Mouse (Mus musculus): ENCODE results near the gene Hs6st3. TPM values are rescaled to one million over a fixed set of nuclear protein-coding genes. Genes with fewer than 3 reads are reported as not detected.
"Not testable (repeated sequence)": the region's sequence is repeated elsewhere in the genome, so short reads cannot be mapped to it uniquely, and the experiment has no call there.

Gene Hs6st3
- polyA plus RNA-seq, 1 experiment, result 1.2 TPM

DNA sequence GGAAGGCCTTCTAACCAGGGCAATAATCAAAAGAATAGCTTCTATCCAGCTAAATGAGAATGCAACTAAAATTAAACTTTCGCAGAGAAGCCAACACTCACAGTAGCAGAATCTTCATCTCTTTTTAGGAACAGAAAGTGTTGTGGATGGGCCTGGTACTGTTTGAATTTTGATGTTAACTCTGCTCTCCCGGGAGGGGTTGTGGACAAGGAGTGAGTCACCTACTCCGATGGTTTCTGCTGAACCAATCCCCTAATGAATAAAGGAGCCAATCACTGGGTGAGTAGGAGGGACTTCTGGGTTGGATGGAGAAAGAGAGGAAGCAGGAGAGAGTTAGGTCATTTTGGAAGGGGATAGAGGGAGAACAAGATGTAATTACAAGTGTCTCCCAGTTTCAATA, 117.3 kb downstream of the Hs6st3 start:
- H3K27me3 ChIP-seq (ENCODE audit: control insufficient read depth, insufficient read depth, low read length, poor library complexity, severe bottlenecking), result no peaks in the 10 kb centered on the region
- no peak overlapping the region for H3K9ac ChIP-seq (ENCODE audit: low read depth, poor library complexity, severe bottlenecking)
- H3K4me1 ChIP-seq (ENCODE audit: control insufficient read depth, insufficient read depth, low read length), result no peaks in the 10 kb centered on the region
- H3K4me3 ChIP-seq (ENCODE audit: low read depth, low read length), result no peak overlapping the region
- no peak overlapping the region for H3K27ac ChIP-seq (ENCODE audit: insufficient read depth, low read length)
- no peaks in the 10 kb centered on the region for H3K36me3 ChIP-seq (ENCODE audit: control insufficient read depth, insufficient read depth, low read length, poor library complexity, severe bottlenecking)
- no peaks in the 10 kb centered on the region for H3K9me3 ChIP-seq (replicated peaks; ENCODE audit: control insufficient read depth, insufficient read depth, low read length, poor library complexity, severe bottlenecking)
- no peak for TF ChIP-seq CTCF (IDR thresholded peaks at IDR 0.05; ENCODE audit: low read depth, low read length)
- no peak for TF ChIP-seq EP300 (IDR thresholded peaks at IDR 0.05; ENCODE audit: insufficient read depth, low read depth, low read length)
- TF ChIP-seq POLR2A (IDR thresholded peaks at IDR 0.05; ENCODE audit: insufficient read depth, low read length), result no peak

DNA sequence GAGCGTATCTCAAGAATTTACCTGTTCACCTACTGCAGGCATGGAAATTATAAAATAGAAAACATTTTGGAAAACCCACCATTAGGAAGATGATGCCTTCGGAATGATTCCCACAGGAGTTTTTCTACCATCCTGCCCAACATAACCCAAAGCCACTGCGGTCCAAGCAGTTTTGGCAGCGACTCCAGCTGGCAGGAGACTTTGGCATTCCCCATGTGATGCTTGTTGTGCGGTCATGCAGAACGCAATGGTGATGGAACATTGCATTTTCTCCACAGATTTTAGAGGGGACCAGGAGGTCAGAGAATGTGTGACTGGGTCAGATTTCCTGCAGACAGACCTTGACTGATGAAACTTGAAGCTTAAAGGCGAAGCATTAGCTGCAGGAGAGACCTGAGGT, 118.9 kb downstream of the Hs6st3 start:
- no peak for TF ChIP-seq POLR2A (IDR thresholded peaks at IDR 0.05; ENCODE audit: insufficient read depth, low read length)
- Histone ChIP-seq H3K4me3 (ENCODE audit: low read depth, low read length) (no peak overlapping the region), H3K9me3 (replicated peaks; ENCODE audit: control insufficient read depth, insufficient read depth, low read length, poor library complexity, severe bottlenecking) (no peaks in the 10 kb centered on the region), H3K4me1 (ENCODE audit: control insufficient read depth, insufficient read depth, low read length) (no peaks in the 10 kb centered on the region), H3K36me3 (ENCODE audit: control insufficient read depth, insufficient read depth, low read length, poor library complexity, severe bottlenecking) (no peaks in the 10 kb centered on the region), H3K27ac (ENCODE audit: insufficient read depth, low read length) (no peak overlapping the region), H3K27me3 (ENCODE audit: control insufficient read depth, insufficient read depth, low read length, poor library complexity, severe bottlenecking) (no peaks in the 10 kb centered on the region), H3K9ac (ENCODE audit: low read depth, poor library complexity, severe bottlenecking) (no peak overlapping the region)

DNA sequence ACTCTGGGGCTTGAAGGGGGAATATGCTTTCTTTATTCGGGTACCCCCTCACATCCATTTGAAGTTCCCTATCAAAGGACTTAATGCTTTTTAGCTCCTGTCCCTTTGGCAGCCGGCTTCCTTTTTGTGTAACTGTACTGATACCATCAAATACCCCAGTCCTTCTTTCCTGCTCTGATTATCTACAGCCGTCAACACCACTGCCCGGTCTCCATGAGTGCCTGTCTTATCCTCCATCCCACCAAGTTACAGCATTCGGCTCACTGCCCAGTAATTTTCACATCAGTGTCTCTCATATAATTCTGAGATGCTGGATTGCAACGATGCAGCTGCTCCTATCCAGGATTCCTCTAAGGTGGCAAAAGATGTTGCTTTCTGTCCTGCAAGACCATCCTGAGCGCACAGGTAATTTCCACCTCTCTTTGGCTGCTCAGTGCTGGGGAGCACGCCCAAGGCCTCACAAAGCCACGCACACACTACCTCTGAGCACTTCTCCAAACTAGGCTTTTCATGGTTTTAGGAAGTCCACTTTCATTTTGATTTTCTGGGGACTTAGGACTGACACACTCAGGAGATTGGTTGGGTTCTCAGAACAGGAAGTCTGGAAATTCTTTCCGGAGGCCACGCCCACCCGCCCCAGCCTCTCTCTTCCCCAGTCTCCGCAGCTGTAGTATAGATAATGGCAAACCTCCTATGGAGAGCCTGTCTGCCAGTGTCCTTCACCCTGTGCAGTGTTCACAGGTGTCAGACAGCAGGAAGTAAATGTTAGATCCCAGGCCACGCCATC, 122.2 kb downstream of the Hs6st3 start:
- no peaks in the 10 kb centered on the region for H3K9me3 ChIP-seq (replicated peaks; ENCODE audit: control insufficient read depth, insufficient read depth, low read length, poor library complexity, severe bottlenecking)
- H3K9ac ChIP-seq (ENCODE audit: low read depth, poor library complexity, severe bottlenecking), result no peak overlapping the region
- TF ChIP-seq POLR2A (IDR thresholded peaks at IDR 0.05; ENCODE audit: insufficient read depth, low read length) (no peak), EP300 (IDR thresholded peaks at IDR 0.05; ENCODE audit: insufficient read depth, low read depth, low read length) (no peak), CTCF (IDR thresholded peaks at IDR 0.05; ENCODE audit: low read depth, low read length) (no peak)
- H3K4me1 ChIP-seq (ENCODE audit: control insufficient read depth, insufficient read depth, low read length), result no peaks in the 10 kb centered on the region
- H3K4me3 ChIP-seq (ENCODE audit: low read depth, low read length), result no peak overlapping the region
- no peaks in the 10 kb centered on the region for H3K36me3 ChIP-seq (ENCODE audit: control insufficient read depth, insufficient read depth, low read length, poor library complexity, severe bottlenecking)
- H3K27ac ChIP-seq (ENCODE audit: insufficient read depth, low read length), result no peak overlapping the region
- no peaks in the 10 kb centered on the region for H3K27me3 ChIP-seq (ENCODE audit: control insufficient read depth, insufficient read depth, low read length, poor library complexity, severe bottlenecking)

DNA sequence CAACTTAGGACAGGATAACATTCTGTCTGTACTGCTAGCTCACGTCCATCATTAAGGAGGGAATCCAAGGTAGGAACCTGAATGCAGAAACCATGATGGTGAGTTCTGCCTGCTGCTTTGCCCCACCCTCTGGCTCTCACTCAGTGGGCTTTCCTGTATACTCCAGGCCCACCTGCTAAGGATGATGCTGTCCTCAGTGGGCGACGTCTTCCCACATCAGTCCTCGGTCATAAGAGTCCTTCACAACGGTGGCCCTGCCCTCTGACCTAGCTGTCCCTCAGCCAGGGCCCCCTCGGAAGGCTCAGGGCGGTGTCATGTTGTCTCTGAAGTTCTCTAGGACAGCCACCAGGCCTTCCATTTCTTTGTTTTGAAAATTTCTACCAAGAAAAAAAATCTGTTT, 128.2 kb downstream of the Hs6st3 start:
- TF ChIP-seq POLR2A (IDR thresholded peaks at IDR 0.05; ENCODE audit: insufficient read depth, low read length) (no peak), EP300 (IDR thresholded peaks at IDR 0.05; ENCODE audit: insufficient read depth, low read depth, low read length) (no peak), CTCF (IDR thresholded peaks at IDR 0.05; ENCODE audit: low read depth, low read length) (no peak)
- Histone ChIP-seq H3K27ac (ENCODE audit: insufficient read depth, low read length) (no peak overlapping the region), H3K9me3 (replicated peaks; ENCODE audit: control insufficient read depth, insufficient read depth, low read length, poor library complexity, severe bottlenecking) (no peaks in the 10 kb centered on the region)

DNA sequence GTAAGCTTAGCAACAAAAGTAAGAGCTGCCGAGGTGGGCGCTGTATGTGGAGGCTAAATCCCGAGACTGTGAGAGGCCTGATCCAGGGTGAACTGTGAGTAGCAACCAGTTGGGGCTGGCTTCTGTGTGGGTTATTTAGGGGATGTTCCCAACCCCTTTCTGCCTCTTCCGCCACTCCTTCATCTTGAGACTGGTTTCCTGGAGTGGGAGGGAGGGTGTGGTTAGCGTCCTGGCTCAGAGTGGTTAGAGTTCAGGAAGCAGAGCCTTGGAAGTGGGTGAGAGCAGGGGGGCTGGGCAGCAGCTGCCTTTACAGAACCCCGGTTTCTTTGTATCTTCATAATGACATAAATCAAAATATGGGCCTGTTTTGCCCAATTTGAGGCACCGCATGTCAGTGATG, 134.9 kb downstream of the Hs6st3 start:
- no peak overlapping the region for H3K27ac ChIP-seq (ENCODE audit: insufficient read depth, low read length)
- H3K36me3 ChIP-seq (ENCODE audit: control insufficient read depth, insufficient read depth, low read length, poor library complexity, severe bottlenecking), result no peaks in the 10 kb centered on the region
- no peaks in the 10 kb centered on the region for H3K4me1 ChIP-seq (ENCODE audit: control insufficient read depth, insufficient read depth, low read length)
- TF ChIP-seq POLR2A (IDR thresholded peaks at IDR 0.05; ENCODE audit: insufficient read depth, low read length) (no peak), EP300 (IDR thresholded peaks at IDR 0.05; ENCODE audit: insufficient read depth, low read depth, low read length) (no peak), CTCF (IDR thresholded peaks at IDR 0.05; ENCODE audit: low read depth, low read length) (no peak)
- no peaks in the 10 kb centered on the region for H3K9me3 ChIP-seq (replicated peaks; ENCODE audit: control insufficient read depth, insufficient read depth, low read length, poor library complexity, severe bottlenecking)
- no peaks in the 10 kb centered on the region for H3K27me3 ChIP-seq (ENCODE audit: control insufficient read depth, insufficient read depth, low read length, poor library complexity, severe bottlenecking)
- H3K4me3 ChIP-seq (ENCODE audit: low read depth, low read length), result no peak overlapping the region
- H3K9ac ChIP-seq (ENCODE audit: low read depth, poor library complexity, severe bottlenecking), result no peak overlapping the region

More for the DNA sequence above, 128.2 kb downstream of the Hs6st3 start:
- H3K9ac ChIP-seq (ENCODE audit: low read depth, poor library complexity, severe bottlenecking), result no peak overlapping the region
- no peak overlapping the region for H3K4me3 ChIP-seq (ENCODE audit: low read depth, low read length)
- H3K27me3 ChIP-seq (ENCODE audit: control insufficient read depth, insufficient read depth, low read length, poor library complexity, severe bottlenecking), result no peaks in the 10 kb centered on the region
- no peaks in the 10 kb centered on the region for H3K36me3 ChIP-seq (ENCODE audit: control insufficient read depth, insufficient read depth, low read length, poor library complexity, severe bottlenecking)
- H3K4me1 ChIP-seq (ENCODE audit: control insufficient read depth, insufficient read depth, low read length), result no peaks in the 10 kb centered on the region

DNA sequence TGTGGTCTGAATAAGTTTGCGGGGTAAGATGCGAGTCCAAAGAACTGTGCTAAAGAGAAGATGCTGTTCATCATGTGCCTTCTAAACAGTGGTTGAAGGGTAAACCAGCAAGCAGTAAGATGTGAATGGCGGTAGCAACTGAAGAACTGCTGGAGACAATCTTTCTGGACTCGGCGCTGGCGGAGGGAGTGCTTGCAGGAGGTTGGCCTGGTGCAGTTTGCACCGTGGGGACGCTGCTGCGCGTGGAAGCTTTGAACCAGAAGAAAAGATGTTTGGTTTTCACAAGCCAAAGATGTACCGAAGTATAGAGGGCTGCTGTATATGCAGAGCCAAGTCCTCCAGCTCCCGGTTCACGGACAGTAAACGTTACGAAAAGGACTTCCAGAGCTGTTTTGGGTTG, 140.0 kb downstream of the Hs6st3 start:
- H3K27ac ChIP-seq (ENCODE audit: insufficient read depth, low read length); H3K27me3 ChIP-seq (ENCODE audit: control insufficient read depth, insufficient read depth, low read length, poor library complexity, severe bottlenecking); H3K9ac ChIP-seq (ENCODE audit: low read depth, poor library complexity, severe bottlenecking); H3K9me3 ChIP-seq (replicated peaks; ENCODE audit: control insufficient read depth, insufficient read depth, low read length, poor library complexity, severe bottlenecking); H3K36me3 ChIP-seq (ENCODE audit: control insufficient read depth, insufficient read depth, low read length, poor library complexity, severe bottlenecking); H3K4me3 ChIP-seq (ENCODE audit: low read depth, low read length); H3K4me1 ChIP-seq (ENCODE audit: control insufficient read depth, insufficient read depth, low read length): not testable (repeated sequence)

Data from ES-Bruce4 (cell line).